Mouse (Mus musculus) embryonic facial prominence, embryonic 12.5 days (tissue): ENCODE measurements around the gene Fbxl17. TPM values are rescaled to one million over a fixed set of nuclear protein-coding genes. Genes with fewer than 3 reads are reported as not detected.

Source experiments
- ATAC-seq: fragments of 200-750 bp; cut with Nextera tagmentation; 2 replicates; pipeline ENCODE4 v1.8.0; 2017; ENCODE audit not compliant: insufficient number of reproducible peaks, insufficient read depth, low FRiP score, low TSS enrichment
- H3K27ac ChIP-seq: fragments of 300-500 bp; sonication (generic); 2 replicates; pipeline ENCODE4 v1.5.1; 2016; ENCODE audit warnings: mild to moderate bottlenecking
- H3K27me3 ChIP-seq: fragments of 300-500 bp; sonication (generic); 2 replicates; pipeline ENCODE4 v1.6.1; 2016; ENCODE audit warnings: mild to moderate bottlenecking, moderate library complexity
- H3K36me3 ChIP-seq: fragments of 300-500 bp; sonication (generic); 2 replicates; pipeline ENCODE4 v1.6.1; 2016; ENCODE audit warnings: mild to moderate bottlenecking
- H3K4me1 ChIP-seq: fragments of 300-500 bp; sonication (generic); 2 replicates; pipeline ENCODE4 v1.6.1; 2016
- H3K4me2 ChIP-seq: fragments of 300-500 bp; sonication (generic); replicated peaks from 2 replicates; pipeline ENCODE4 v1.6.1; 2016; ENCODE audit warnings: mild to moderate bottlenecking, moderate library complexity
- H3K4me3 ChIP-seq: fragments of 300-500 bp; sonication (generic); 2 replicates; pipeline ENCODE4 v1.5.1; 2016; ENCODE audit warnings: mild to moderate bottlenecking
- H3K9ac ChIP-seq: fragments of 300-500 bp; sonication (generic); 2 replicates; pipeline ENCODE4 v1.6.1; 2016; ENCODE audit warnings: mild to moderate bottlenecking, moderate library complexity
- H3K9me3 ChIP-seq: fragments of 300-500 bp; sonication (generic); 2 replicates; pipeline ENCODE4 v1.6.1; 2016; ENCODE audit warnings: mild to moderate bottlenecking, moderate library complexity
- WGBS: fragments of 180-500 bp; shearing (Covaris S2); methylation state at CpG from one replicate; pipeline ENCODE4 v1.1.7; 2016; 5-methylcytosine and 5-hydroxymethylcytosine counted together
- polyA plus RNA-seq: library from polyadenylated mRNA; unstranded; fragments of >200 nt; fragmentation: Nextera tagmentation; extraction: Ambion mirVana; gene quantifications from 2 replicates; pipeline ENCODE4 v1.2.1, GENCODE M21; 2016

The Fbxl17 gene
- polyA plus RNA-seq, 1 experiment from 2014 or later: 7.9 TPM

- no peak for ATAC-seq
- WGBS: 93% methylated on average over 6 of the region's 6 CpGs
- no peak overlapping the region for H3K9ac ChIP-seq
- H3K36me3 ChIP-seq: no peaks in the 10 kb centered on the region
- no peak overlapping the region for H3K4me3 ChIP-seq
- no peaks in the 10 kb centered on the region for H3K4me1 ChIP-seq
- H3K4me2 ChIP-seq: no peak overlapping the region
- no peak overlapping the region for H3K27ac ChIP-seq
- no peaks in the 10 kb centered on the region for H3K27me3 ChIP-seq
- H3K9me3 ChIP-seq: no peaks in the 10 kb centered on the region
Measured at GRCm38 (mm10) chr17:63419503-63419902, 80.3 kb downstream of the Fbxl17 start.

GRCm38 (mm10) chr17:63413973-63414580 is 85.7 kb downstream of the Fbxl17 start:
- ATAC-seq: no peak
- 100% methylated on average over 1 of the region's 1 CpGs for WGBS

GRCm38 (mm10) chr17:63411564-63411963 is 88.3 kb downstream of the Fbxl17 start:
- no peak overlapping the region for H3K4me2 ChIP-seq
- 65% methylated on average over 3 of the region's 3 CpGs for WGBS
- H3K9ac ChIP-seq: no peak overlapping the region
- H3K27me3 ChIP-seq: no peaks in the 10 kb centered on the region
- H3K9me3 ChIP-seq: no peaks in the 10 kb centered on the region
- no peak overlapping the region for H3K27ac ChIP-seq
- no peak for ATAC-seq
- H3K4me1 ChIP-seq: peaks cover 3% of the 10 kb centered on the region; the same call in 1 of the 2 replicates
- H3K4me3 ChIP-seq: no peak overlapping the region
- peaks cover 7% of the 10 kb centered on the region; the same call in 1 of the 2 replicates for H3K36me3 ChIP-seq

More at GRCm38 (mm10) chr17:63413973-63414580, 85.7 kb downstream of the Fbxl17 start:
- Histone ChIP-seq H3K4me3 (no peak overlapping the region), H3K4me1 (no peaks in the 10 kb centered on the region), H3K4me2 (no peak overlapping the region), H3K27me3 (no peaks in the 10 kb centered on the region), H3K27ac (no peak overlapping the region), H3K9ac (no peak overlapping the region), H3K36me3 (peaks cover 7% of the 10 kb centered on the region; the same call in 1 of the 2 replicates), H3K9me3 (no peaks in the 10 kb centered on the region)

GRCm38 (mm10) chr17:63410101-63410500 is 89.7 kb downstream of the Fbxl17 start:
- no peak for ATAC-seq
- WGBS: 94% methylated on average over 2 of the region's 2 CpGs
- Histone ChIP-seq H3K9ac (no peak overlapping the region), H3K9me3 (no peaks in the 10 kb centered on the region), H3K27me3 (no peaks in the 10 kb centered on the region), H3K4me2 (no peak overlapping the region), H3K4me3 (no peak overlapping the region), H3K36me3 (peaks cover 7% of the 10 kb centered on the region; the same call in 1 of the 2 replicates), H3K27ac (no peak overlapping the region), H3K4me1 (peaks cover 11% of the 10 kb centered on the region; the same call in 1 of the 2 replicates)

- no peak for ATAC-seq
- Histone ChIP-seq H3K4me1 (peaks cover 22% of the 10 kb centered on the region; the same call in 1 of the 2 replicates), H3K9me3 (no peaks in the 10 kb centered on the region), H3K36me3 (no peaks in the 10 kb centered on the region), H3K27me3 (no peaks in the 10 kb centered on the region), H3K9ac (no peak overlapping the region), H3K4me3 (no peak overlapping the region), H3K4me2 (no peak overlapping the region), H3K27ac (no peak overlapping the region)
- WGBS: 29% methylated on average over 4 of the region's 4 CpGs
Measured at GRCm38 (mm10) chr17:63405955-63406354, 93.9 kb downstream of the Fbxl17 start.

- Histone ChIP-seq H3K36me3 (no peaks in the 10 kb centered on the region), H3K27me3 (no peaks in the 10 kb centered on the region), H3K27ac (no peak overlapping the region), H3K9me3 (no peaks in the 10 kb centered on the region), H3K4me1 (peaks cover 22% of the 10 kb centered on the region; the same call in 1 of the 2 replicates), H3K4me2 (no peak overlapping the region), H3K4me3 (no peak overlapping the region), H3K9ac (no peak overlapping the region)
- 74% methylated on average over 4 of the region's 4 CpGs for WGBS
- no peak for ATAC-seq
Measured at GRCm38 (mm10) chr17:63405471-63405870, 94.3 kb downstream of the Fbxl17 start.

- no peaks in the 10 kb centered on the region for H3K36me3 ChIP-seq
- no peak overlapping the region for H3K4me2 ChIP-seq
- 83% methylated on average over 2 of the region's 2 CpGs for WGBS
- H3K4me1 ChIP-seq: peaks cover 22% of the 10 kb centered on the region; the same call in 1 of the 2 replicates
- no peaks in the 10 kb centered on the region for H3K27me3 ChIP-seq
- no peaks in the 10 kb centered on the region for H3K9me3 ChIP-seq
- H3K4me3 ChIP-seq: no peak overlapping the region
- ATAC-seq: no peak
- H3K9ac ChIP-seq: no peak overlapping the region
- H3K27ac ChIP-seq: no peak overlapping the region
Measured at GRCm38 (mm10) chr17:63404968-63405367, 94.8 kb downstream of the Fbxl17 start.

- no peak for ATAC-seq
- peaks cover 22% of the 10 kb centered on the region; the same call in 1 of the 2 replicates for H3K4me1 ChIP-seq
- no peaks in the 10 kb centered on the region for H3K27me3 ChIP-seq
- H3K9me3 ChIP-seq: no peaks in the 10 kb centered on the region
- H3K27ac ChIP-seq: no peak overlapping the region
- no peak overlapping the region for H3K4me3 ChIP-seq
- no peak overlapping the region for H3K4me2 ChIP-seq
- H3K9ac ChIP-seq: no peak overlapping the region
- no peaks in the 10 kb centered on the region for H3K36me3 ChIP-seq
Measured at GRCm38 (mm10) chr17:63403801-63404415, 95.9 kb downstream of the Fbxl17 start.

- Histone ChIP-seq H3K9ac (no peak overlapping the region), H3K9me3 (no peaks in the 10 kb centered on the region), H3K27me3 (no peaks in the 10 kb centered on the region), H3K27ac (no peak overlapping the region), H3K4me3 (no peak overlapping the region), H3K36me3 (no peaks in the 10 kb centered on the region), H3K4me1 (peaks cover 22% of the 10 kb centered on the region; the same call in 1 of the 2 replicates), H3K4me2 (no peak overlapping the region)
- 77% methylated on average over 13 of the region's 13 CpGs for WGBS
- 0 out of 2 replicates have a peak, but pooled peaks have one; percentile 6 for ATAC-seq
Measured at GRCm38 (mm10) chr17:63402741-63403681, 96.8 kb downstream of the Fbxl17 start.

GRCm38 (mm10) chr17:63402170-63402569 is 97.6 kb downstream of the Fbxl17 start:
- H3K27me3 ChIP-seq: no peaks in the 10 kb centered on the region
- ATAC-seq: no peak
- 57% methylated on average over 3 of the region's 3 CpGs for WGBS

GRCm38 (mm10) chr17:63400640-63401039 is 99.2 kb downstream of the Fbxl17 start:
- Histone ChIP-seq H3K9ac (no peak overlapping the region), H3K27ac (no peak overlapping the region), H3K4me2 (no peak overlapping the region), H3K4me3 (no peak overlapping the region), H3K27me3 (no peaks in the 10 kb centered on the region), H3K4me1 (peaks cover 11% of the 10 kb centered on the region; the same call in 1 of the 2 replicates), H3K9me3 (no peaks in the 10 kb centered on the region), H3K36me3 (no peaks in the 10 kb centered on the region)
- 77% methylated on average over 5 of the region's 5 CpGs for WGBS
- no peak for ATAC-seq

More at GRCm38 (mm10) chr17:63402170-63402569, 97.6 kb downstream of the Fbxl17 start:
- Histone ChIP-seq H3K9me3 (no peaks in the 10 kb centered on the region), H3K9ac (no peak overlapping the region), H3K4me3 (no peak overlapping the region), H3K4me1 (peaks cover 22% of the 10 kb centered on the region; the same call in 1 of the 2 replicates), H3K27ac (no peak overlapping the region), H3K36me3 (no peaks in the 10 kb centered on the region), H3K4me2 (no peak overlapping the region)
